ENCODE assay signal across 11 mouse cellular contexts in the genomic region with DNA sequence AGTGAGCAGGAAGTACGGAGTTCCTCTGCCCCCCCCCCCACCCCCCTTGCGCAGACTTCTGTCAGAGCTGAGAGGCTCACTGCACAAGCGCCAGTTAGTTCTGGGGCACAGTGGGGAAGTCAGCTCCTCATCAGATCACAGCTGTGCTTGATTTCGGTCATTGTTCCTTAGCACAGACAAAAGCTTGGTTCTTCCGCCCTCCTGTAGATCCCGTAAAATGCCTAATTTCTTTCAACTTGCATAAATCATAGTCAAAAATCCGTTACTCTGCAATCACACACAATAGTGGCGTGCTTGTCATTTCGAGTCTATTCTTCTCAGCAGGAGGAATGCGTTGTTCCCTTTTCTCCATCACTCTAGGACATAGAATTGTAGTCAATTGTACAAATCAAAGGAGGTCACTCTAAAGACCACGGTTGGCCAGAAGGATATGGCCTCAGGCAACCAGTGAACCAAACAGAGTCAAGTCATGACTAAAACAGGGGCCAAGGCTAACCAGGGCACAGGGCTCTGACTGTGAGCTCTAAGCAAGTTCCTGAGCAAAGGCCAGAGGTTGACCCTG.
DNase-seq lines count a peak whose midpoint lies in the region; ATAC-seq lines count a peak whose summit lies in the region.
"Had no signal": no experiment of that assay in that cellular context is flagged by ENCODE, and none has a peak within 500 bp of the region (broad histone marks: within the 10 kb centered on the region; RNA-seq: fewer than 3 reads in every experiment).

No protein-coding gene starts in this region.

- H3K4me1 ChIP-seq in forebrain, embryonic 13.5 days: 0 out of 2 replicates have a peak, but pooled peaks cover 3% of the 10 kb centered on the region
- no peaks in the 10 kb centered on the region for H3K4me1 ChIP-seq in midbrain, embryonic 11.5 days (ENCODE audit: control insufficient read depth, insufficient read depth, low read length)
- H3K4me1 ChIP-seq: embryonic facial prominence, embryonic 15.5 days; lung, embryonic 15.5 days had no signal

- ATAC-seq in forebrain, embryonic 13.5 days: peak; percentile 79
- peak; percentile 61 for ATAC-seq in midbrain, embryonic 11.5 days (ENCODE audit: low FRiP score)

- peak; percentile 21 for DNase-seq in 3T3-L1 (ENCODE audit: low read depth, low spot score)
- DNase-seq in brain, adult 2 months (ENCODE audit: low read depth, low spot score): peak; percentile 50
- peak; percentile 85 for DNase-seq in midbrain, embryonic 11.5 days (ENCODE audit: low spot score, missing footprints)
- DNase-seq in heart, adult 18-20 months: no peak
- DNase-seq in T-cell, adult 2 months (ENCODE audit: low spot score): no peak
- no peak for DNase-seq in B cell, adult 2 months
- DNase-seq in left cerebral cortex, adult 18-20 months (ENCODE audit: low spot score in 2 of 2): no peak
- DNase-seq: adrenal gland, postnatal 25 days had no signal

- 28% methylated on average over 11 of the region's 11 CpGs for WGBS in forebrain, embryonic 13.5 days
- 37% methylated on average over 11 of the region's 11 CpGs for WGBS in midbrain, embryonic 11.5 days

- no peaks in the 10 kb centered on the region for H3K36me3 ChIP-seq in forebrain, embryonic 13.5 days (ENCODE audit: poor library complexity, severe bottlenecking)
- no peaks in the 10 kb centered on the region for H3K36me3 ChIP-seq in midbrain, embryonic 11.5 days (ENCODE audit: control insufficient read depth, insufficient read depth, low read length)
- H3K36me3 ChIP-seq: embryonic facial prominence, embryonic 15.5 days; lung, embryonic 15.5 days had no signal

- no peak overlapping the region for H3K9ac ChIP-seq in forebrain, embryonic 13.5 days
- no peak overlapping the region for H3K9ac ChIP-seq in midbrain, embryonic 11.5 days (ENCODE audit: low read length)
- H3K9ac ChIP-seq: embryonic facial prominence, embryonic 15.5 days; lung, embryonic 15.5 days had no signal

- H3K4me3 ChIP-seq in forebrain, embryonic 13.5 days: no peak overlapping the region
- H3K4me3 ChIP-seq in midbrain, embryonic 11.5 days (ENCODE audit: low read depth, low read length): no peak overlapping the region
- H3K4me3 ChIP-seq: embryonic facial prominence, embryonic 15.5 days; lung, embryonic 15.5 days had no signal

- no peaks in the 10 kb centered on the region for H3K27me3 ChIP-seq in forebrain, embryonic 13.5 days
- H3K27me3 ChIP-seq in midbrain, embryonic 11.5 days (ENCODE audit: control insufficient read depth, insufficient read depth, low read length): no peaks in the 10 kb centered on the region
- H3K27me3 ChIP-seq: embryonic facial prominence, embryonic 15.5 days; lung, embryonic 15.5 days had no signal

- no peaks in the 10 kb centered on the region for H3K9me3 ChIP-seq in forebrain, embryonic 13.5 days (replicated peaks)
- H3K9me3 ChIP-seq in midbrain, embryonic 11.5 days (ENCODE audit: control insufficient read depth, low read length): no peaks in the 10 kb centered on the region
- H3K9me3 ChIP-seq: embryonic facial prominence, embryonic 15.5 days; lung, embryonic 15.5 days had no signal

- no peak overlapping the region; the same call in 1 of the 2 replicates for H3K27ac ChIP-seq in forebrain, embryonic 13.5 days
- H3K27ac ChIP-seq in midbrain, embryonic 11.5 days (ENCODE audit: low read depth, low read length): no peak overlapping the region
- H3K27ac ChIP-seq: embryonic facial prominence, embryonic 15.5 days; lung, embryonic 15.5 days had no signal

- H3K4me2 ChIP-seq in forebrain, embryonic 13.5 days: peak overlapping the region; percentile 25; the same call in 1 of the 2 replicates
- H3K4me2 ChIP-seq in midbrain, embryonic 11.5 days: no peak overlapping the region
- H3K4me2 ChIP-seq: embryonic facial prominence, embryonic 15.5 days; lung, embryonic 15.5 days had no signal

Comparison
In these comparisons a context has a peak if more than half of its experiments do, and no peak if none do; other contexts are left out.
1. DNase-seq: peak in 3T3-L1 (single experiment), brain, adult 2 months (single experiment) and midbrain, embryonic 11.5 days (single experiment); none in heart, adult 18-20 months (0 of 2), T-cell, adult 2 months (single experiment), B cell, adult 2 months (0 of 2) and left cerebral cortex, adult 18-20 months (0 of 2).